Mouse (Mus musculus) ES-Bruce4 (cell line): ENCODE measurements around the gene Gcn1l1.

ENCODE experiments used
- CTCF ChIP-seq: IDR thresholded peaks from one replicate; pipeline ENCODE4 v1.8.1; 2011; ENCODE audit warnings: low read depth, low read length
- EP300 ChIP-seq: IDR thresholded peaks from 2 replicates; pipeline ENCODE4 v1.6.1; 2011; ENCODE audit warnings: low read depth, low read length; ENCODE audit not compliant: insufficient read depth
- POLR2A ChIP-seq: IDR thresholded peaks from one replicate; pipeline ENCODE4 v1.8.1; 2011; ENCODE audit warnings: low read length; ENCODE audit not compliant: insufficient read depth

GRCm38 (mm10) chr5:115524471-115524870 lies 40.6 kb upstream of the Gcn1l1 start:
- TF ChIP-seq EP300 (no peak), CTCF (no peak), POLR2A (no peak)
